Mouse (Mus musculus) intestine, embryonic 15.5 days (tissue): Measurements from ENCODE around the gene Rbm20. TPM values are rescaled to one million over a fixed set of nuclear protein-coding genes. Genes with fewer than 3 reads are reported as not detected.

Experiments used
- ATAC-seq: fragments of 200-750 bp; cut with Nextera tagmentation; 2 replicates; pipeline ENCODE4 v1.8.0; 2017; ENCODE audit warnings: moderate TSS enrichment, moderate library complexity
- H3K27ac ChIP-seq: fragments of 300-500 bp; sonication (generic); 2 replicates; pipeline ENCODE4 v1.5.1; 2015; ENCODE audit warnings: mild to moderate bottlenecking, inconsistent platforms
- H3K27me3 ChIP-seq: fragments of 300-500 bp; sonication (generic); replicated peaks from 2 replicates; pipeline ENCODE4 v1.6.1; 2015; ENCODE audit warnings: inconsistent platforms
- H3K36me3 ChIP-seq: fragments of 300-500 bp; sonication (generic); 2 replicates; pipeline ENCODE4 v1.6.1; 2015; ENCODE audit warnings: inconsistent platforms
- H3K4me1 ChIP-seq: fragments of 300-500 bp; sonication (generic); replicated peaks from 2 replicates; pipeline ENCODE4 v1.6.1; 2015; ENCODE audit warnings: inconsistent platforms
- H3K4me2 ChIP-seq: fragments of 300-500 bp; sonication (generic); replicated peaks from 2 replicates; pipeline ENCODE4 v1.6.1; 2015; ENCODE audit warnings: mild to moderate bottlenecking, inconsistent platforms
- H3K4me3 ChIP-seq: fragments of 300-500 bp; sonication (generic); replicated peaks from 2 replicates; pipeline ENCODE4 v1.5.1; 2015; ENCODE audit warnings: inconsistent platforms
- H3K9ac ChIP-seq: fragments of 300-500 bp; sonication (generic); 2 replicates; pipeline ENCODE4 v1.6.1; 2015; ENCODE audit warnings: inconsistent platforms
- H3K9me3 ChIP-seq: fragments of 300-500 bp; sonication (generic); 2 replicates; pipeline ENCODE4 v1.6.1; 2016; ENCODE audit warnings: inconsistent platforms
- WGBS: fragments of 180-500 bp; shearing (Covaris S2); methylation state at CpG from one replicate; pipeline ENCODE4 v1.1.7; 2015; 5-methylcytosine and 5-hydroxymethylcytosine counted together
- polyA plus RNA-seq: library from polyadenylated mRNA; unstranded; fragments of >200 nt; fragmentation: Nextera tagmentation; extraction: Ambion mirVana; gene quantifications from 2 replicates; pipeline ENCODE4 v1.2.1, GENCODE M21; 2015

Gene Rbm20
- polyA plus RNA-seq, result 0.77 and 0.80 TPM in 2 replicates

DNA sequence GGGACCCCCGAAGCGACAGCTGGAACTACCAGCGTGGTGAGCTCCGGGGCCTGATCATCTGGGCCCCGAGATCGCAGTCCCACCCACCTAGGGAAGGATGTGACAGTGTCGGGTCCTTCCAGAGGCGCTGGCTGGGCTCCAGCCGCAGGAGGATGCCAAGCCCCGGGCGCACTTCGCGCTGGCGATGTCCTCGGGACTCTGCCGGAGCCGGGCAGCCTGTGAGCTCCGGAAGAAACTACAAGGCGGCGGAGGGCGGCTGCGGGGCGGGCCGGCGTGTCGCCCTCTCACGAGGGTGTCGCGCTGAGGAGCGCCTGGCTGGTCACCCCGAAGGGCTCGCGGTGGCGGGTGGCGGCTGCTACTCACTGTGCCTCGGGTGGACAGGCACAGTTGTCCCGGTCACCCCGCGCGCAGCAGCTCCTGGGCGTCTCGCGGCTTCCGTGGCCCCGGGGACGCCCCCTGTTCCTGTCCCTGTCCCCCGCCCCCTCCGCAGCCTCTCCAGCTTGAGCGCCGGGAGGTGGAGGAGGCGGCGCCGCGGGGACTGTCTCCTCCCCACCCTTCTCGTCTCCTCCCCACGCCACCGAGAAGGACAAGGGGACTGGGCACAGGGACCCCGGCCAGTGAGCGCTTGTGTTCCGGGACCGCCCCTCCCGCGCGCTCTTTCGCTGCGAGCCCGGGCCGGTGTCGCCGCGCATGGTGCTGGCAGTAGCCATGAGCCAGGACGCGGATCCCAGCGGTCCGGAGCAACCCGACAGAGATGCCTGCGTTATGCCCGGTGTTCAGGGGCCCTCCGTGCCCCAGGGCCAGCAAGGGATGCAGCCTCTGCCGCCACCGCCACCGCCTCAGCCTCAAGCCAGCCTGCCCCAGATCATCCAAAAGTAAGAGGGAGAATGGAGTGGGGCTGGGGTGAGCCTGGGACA lies at the start of gene Rbm20:
Gene Rbm20 (plus strand): TSS at position 589 of the 917 bp plus-strand sequence.
- Histone ChIP-seq H3K4me1 (peaks cover 14% of the 10 kb centered on the region), H3K27ac (no peak within 1 kb of the TSS), H3K4me2 (peak within 1 kb of the TSS; percentile 100), H3K36me3 (no peaks in the 10 kb centered on the region), H3K9me3 (no peaks in the 10 kb centered on the region), H3K27me3 (peaks cover 47% of the 10 kb centered on the region), H3K4me3 (peak within 1 kb of the TSS; percentile 62), H3K9ac (peak within 1 kb of the TSS; percentile 44)
- under 1% methylated on average over 82 of the region's 82 CpGs for WGBS
- ATAC-seq, result peak; percentile 70

DNA sequence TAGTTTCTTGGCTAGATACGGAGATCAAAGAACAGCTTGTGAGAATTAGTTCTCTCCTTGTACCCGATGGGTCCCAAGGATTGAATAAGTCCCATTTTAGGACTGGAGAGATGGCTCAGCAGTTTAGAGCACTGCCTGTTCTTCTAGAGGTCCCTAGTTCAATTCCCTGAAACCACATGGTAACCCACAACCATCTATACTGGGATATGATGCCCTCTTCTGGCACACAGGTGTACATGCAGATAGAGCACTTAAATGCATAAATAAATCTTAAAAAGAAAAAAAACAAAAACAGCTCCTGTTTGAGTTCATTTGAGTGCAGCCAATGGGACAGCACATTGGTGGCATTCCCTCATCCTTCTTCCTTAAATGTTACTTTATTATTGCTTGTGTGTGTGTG lies 39.1 kb upstream of the Rbm20 start:
- no peak overlapping the region for H3K27ac ChIP-seq
- no peaks in the 10 kb centered on the region for H3K4me1 ChIP-seq
- no peak overlapping the region for H3K4me2 ChIP-seq
- WGBS, result 93% methylated on average over 2 of the region's 2 CpGs
- H3K4me3 ChIP-seq, result no peak overlapping the region
- no peaks in the 10 kb centered on the region for H3K27me3 ChIP-seq
- ATAC-seq, result no peak
- H3K36me3 ChIP-seq, result peaks cover 28% of the 10 kb centered on the region
- H3K9me3 ChIP-seq, result no peaks in the 10 kb centered on the region
- H3K9ac ChIP-seq, result no peak overlapping the region

DNA sequence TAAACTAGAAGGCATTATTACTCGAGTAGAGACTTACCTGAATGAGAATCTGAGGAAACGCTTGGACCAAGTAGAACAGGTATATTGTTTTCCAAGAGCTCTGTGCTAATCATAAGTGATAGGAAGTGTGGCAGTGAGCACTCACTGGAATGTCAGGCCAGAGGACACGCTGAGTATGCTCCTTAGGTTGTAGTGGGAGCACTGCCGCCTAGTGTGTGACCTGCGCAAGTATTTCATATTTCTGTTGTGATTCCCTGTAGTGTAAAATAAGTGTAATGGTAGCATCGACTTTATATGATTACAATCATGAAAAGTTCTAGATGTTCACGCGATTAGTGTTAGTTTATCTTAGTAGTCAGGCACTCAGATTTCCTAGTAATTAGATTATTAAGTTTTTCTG lies 38.4 kb upstream of the Rbm20 start:
- Histone ChIP-seq H3K9me3 (no peaks in the 10 kb centered on the region), H3K27ac (no peak overlapping the region), H3K4me1 (no peaks in the 10 kb centered on the region), H3K4me2 (no peak overlapping the region), H3K4me3 (no peak overlapping the region), H3K27me3 (no peaks in the 10 kb centered on the region), H3K9ac (no peak overlapping the region), H3K36me3 (peaks cover 28% of the 10 kb centered on the region)
- no peak for ATAC-seq
- WGBS, result 91% methylated on average over 8 of the region's 8 CpGs

DNA sequence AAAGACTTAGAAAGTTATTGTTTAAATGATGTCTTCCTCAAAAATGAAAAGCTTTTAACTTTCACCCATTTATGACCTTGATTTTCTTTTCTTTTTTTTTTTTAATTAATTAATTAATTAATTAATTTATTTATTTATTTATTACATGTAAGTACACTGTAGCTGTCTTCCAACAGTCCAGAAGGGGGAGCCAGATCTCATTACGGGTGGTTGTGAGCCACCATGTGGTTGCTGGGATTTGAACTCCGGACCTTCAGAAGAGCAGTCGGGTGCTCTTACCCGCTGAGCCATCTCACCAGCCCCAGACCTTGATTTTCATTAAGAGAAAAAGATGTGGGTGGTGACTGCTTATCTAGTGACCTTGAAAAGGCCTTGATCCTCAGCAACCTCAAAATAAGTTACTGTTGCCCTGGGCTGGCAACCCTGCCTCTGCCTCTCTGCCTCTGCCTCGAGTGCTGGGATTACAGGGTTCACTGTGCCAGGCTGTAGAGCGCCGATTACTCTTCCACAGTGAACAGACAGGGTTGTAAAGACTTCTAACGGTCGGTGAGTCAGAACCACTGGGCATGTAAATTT lies 33.0 kb upstream of the Rbm20 start:
- Histone ChIP-seq H3K27ac (no peak overlapping the region), H3K4me1 (0 out of 2 replicates have a peak, but pooled peaks cover 3% of the 10 kb centered on the region), H3K4me3 (no peak overlapping the region), H3K9ac (no peak overlapping the region), H3K27me3 (no peaks in the 10 kb centered on the region), H3K36me3 (peaks cover 42% of the 10 kb centered on the region), H3K4me2 (no peak overlapping the region), H3K9me3 (no peaks in the 10 kb centered on the region)
- no peak for ATAC-seq
- 90% methylated on average over 9 of the region's 9 CpGs for WGBS

DNA sequence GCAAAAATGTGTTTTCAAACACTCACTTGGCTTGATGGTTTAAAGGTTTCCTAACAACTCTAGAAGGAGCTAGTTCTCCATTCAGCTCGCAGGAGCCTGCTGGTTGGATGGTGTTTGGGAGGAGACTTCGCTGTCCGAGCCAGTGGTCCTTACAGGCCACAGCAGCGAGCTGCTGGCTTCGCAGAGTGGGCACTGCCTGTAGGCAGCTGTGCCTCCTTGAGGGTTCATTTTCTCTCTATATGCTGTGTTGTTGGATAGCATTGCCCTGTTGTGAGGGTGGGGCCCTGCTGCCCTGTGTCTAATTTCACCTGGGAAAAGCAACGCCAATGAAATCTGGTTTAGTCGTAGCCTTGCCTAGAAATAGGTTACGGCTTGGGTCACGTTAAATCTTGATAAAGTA lies 29.8 kb upstream of the Rbm20 start:
- Histone ChIP-seq H3K9me3 (no peaks in the 10 kb centered on the region), H3K4me2 (no peak overlapping the region), H3K36me3 (peaks cover 27% of the 10 kb centered on the region), H3K4me1 (peaks cover 12% of the 10 kb centered on the region), H3K4me3 (no peak overlapping the region), H3K27ac (no peak overlapping the region), H3K9ac (no peak overlapping the region), H3K27me3 (no peaks in the 10 kb centered on the region)
- WGBS, result 82% methylated on average over 9 of the region's 9 CpGs
- no peak for ATAC-seq

DNA sequence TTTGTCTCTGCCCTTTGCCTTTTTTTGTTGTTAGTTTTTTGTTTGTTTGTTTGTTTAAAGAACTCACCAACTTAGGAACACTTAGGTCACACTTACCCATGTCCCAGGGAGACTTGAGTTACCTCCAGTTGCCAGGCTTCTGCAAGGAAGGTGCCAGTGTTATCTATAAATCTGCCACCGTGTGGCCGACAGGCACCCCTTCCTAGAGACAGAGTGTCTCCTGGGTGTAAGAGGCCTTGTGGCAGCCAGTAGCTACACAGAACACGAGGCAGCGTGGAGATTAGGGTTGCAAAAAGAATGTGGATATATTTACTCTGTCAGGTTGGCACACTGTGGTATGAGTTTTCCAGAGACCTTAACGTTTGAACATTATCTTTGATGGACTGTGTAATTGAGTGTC lies 29.1 kb upstream of the Rbm20 start:
- no peaks in the 10 kb centered on the region for H3K9me3 ChIP-seq
- H3K4me2 ChIP-seq, result no peak overlapping the region
- no peak overlapping the region for H3K4me3 ChIP-seq
- H3K4me1 ChIP-seq, result peaks cover 15% of the 10 kb centered on the region
- WGBS, result 30% methylated on average over 5 of the region's 5 CpGs
- no peak overlapping the region for H3K27ac ChIP-seq
- 0 out of 2 replicates have a peak, but pooled peaks have one; percentile 8 for ATAC-seq
- no peak overlapping the region for H3K9ac ChIP-seq
- no peaks in the 10 kb centered on the region for H3K27me3 ChIP-seq
- peaks cover 27% of the 10 kb centered on the region for H3K36me3 ChIP-seq

DNA sequence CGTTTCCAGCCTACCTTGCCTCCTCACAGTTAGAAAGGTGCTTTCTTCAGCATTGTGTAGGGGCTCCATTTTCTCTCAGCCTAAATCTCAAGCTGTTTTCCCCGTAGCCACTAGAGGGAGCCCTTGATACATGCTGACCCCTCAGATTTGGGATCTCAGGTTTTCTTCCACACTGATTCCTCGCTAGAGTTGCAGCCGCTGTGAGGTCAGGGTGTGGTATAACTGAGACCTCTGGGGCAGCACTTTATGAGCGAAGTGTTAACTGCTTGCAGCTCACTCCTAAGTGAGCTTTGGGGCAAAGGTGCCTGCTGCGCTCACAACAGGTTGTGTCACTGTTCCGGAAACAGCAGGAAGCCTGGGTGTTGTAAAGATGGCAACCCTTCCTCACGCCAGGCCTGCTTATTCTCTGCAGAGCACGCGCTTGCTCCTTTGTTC lies 28.3 kb upstream of the Rbm20 start:
- 41% methylated on average over 10 of the region's 10 CpGs for WGBS
- no peaks in the 10 kb centered on the region for H3K9me3 ChIP-seq
- H3K36me3 ChIP-seq, result peaks cover 27% of the 10 kb centered on the region
- no peak overlapping the region for H3K9ac ChIP-seq
- peaks cover 16% of the 10 kb centered on the region for H3K4me1 ChIP-seq
- H3K4me2 ChIP-seq, result no peak overlapping the region
- no peak overlapping the region for H3K27ac ChIP-seq
- ATAC-seq, result peak; percentile 74
- no peak overlapping the region for H3K4me3 ChIP-seq
- H3K27me3 ChIP-seq, result no peaks in the 10 kb centered on the region

DNA sequence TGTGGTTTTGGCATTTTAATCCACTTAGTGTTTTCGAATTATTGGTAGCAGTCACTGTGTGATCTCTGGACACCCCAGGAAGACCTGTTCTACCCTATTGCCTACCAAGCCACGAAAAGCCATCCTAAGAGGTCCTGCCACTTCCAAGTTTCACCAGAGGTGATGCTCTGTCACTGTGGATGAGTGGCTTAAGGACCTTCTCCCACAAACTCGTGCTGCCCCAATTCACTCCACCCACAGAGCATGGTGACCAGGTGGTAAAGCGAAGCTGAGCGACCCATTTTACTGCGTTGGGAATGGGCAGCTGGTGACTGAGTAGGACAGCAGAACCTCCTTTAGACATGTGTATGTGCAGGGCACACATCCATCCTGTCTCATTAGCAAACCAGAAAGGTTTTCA lies 27.7 kb upstream of the Rbm20 start:
- Histone ChIP-seq H3K27me3 (no peaks in the 10 kb centered on the region), H3K4me1 (peaks cover 18% of the 10 kb centered on the region), H3K9me3 (no peaks in the 10 kb centered on the region), H3K36me3 (peaks cover 24% of the 10 kb centered on the region), H3K9ac (no peak overlapping the region), H3K27ac (no peak overlapping the region), H3K4me3 (no peak overlapping the region), H3K4me2 (no peak overlapping the region)
- 86% methylated on average over 6 of the region's 6 CpGs for whole genome bisulfite sequencing
- ATAC-seq, result no peak

DNA sequence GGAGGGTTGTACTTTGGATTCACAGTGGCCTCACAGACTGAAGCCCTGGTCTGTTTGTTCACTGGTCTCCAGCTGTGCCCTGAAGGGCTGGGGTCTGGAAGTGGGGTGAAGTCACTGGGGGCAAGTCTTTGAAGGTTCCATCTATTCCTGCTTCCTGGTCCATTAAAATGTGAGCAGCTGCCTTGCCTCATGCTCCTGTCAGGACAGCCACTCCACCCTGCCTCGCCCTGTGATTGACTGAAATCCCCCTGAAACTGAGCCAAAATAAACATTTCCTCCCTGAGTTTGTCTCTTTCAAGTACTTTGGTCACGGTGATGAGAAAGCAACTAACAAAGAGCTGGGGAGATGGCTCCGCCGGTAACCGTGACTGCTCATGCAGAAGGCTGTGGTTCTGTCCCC lies 27.3 kb upstream of the Rbm20 start:
- WGBS, result 35% methylated on average over 5 of the region's 5 CpGs
- H3K27ac ChIP-seq, result no peak overlapping the region
- H3K9ac ChIP-seq, result no peak overlapping the region
- no peaks in the 10 kb centered on the region for H3K27me3 ChIP-seq
- H3K36me3 ChIP-seq, result peaks cover 22% of the 10 kb centered on the region
- H3K9me3 ChIP-seq, result no peaks in the 10 kb centered on the region
- no peak overlapping the region for H3K4me2 ChIP-seq
- ATAC-seq, result no peak
- H3K4me3 ChIP-seq, result no peak overlapping the region
- H3K4me1 ChIP-seq, result peaks cover 18% of the 10 kb centered on the region

DNA sequence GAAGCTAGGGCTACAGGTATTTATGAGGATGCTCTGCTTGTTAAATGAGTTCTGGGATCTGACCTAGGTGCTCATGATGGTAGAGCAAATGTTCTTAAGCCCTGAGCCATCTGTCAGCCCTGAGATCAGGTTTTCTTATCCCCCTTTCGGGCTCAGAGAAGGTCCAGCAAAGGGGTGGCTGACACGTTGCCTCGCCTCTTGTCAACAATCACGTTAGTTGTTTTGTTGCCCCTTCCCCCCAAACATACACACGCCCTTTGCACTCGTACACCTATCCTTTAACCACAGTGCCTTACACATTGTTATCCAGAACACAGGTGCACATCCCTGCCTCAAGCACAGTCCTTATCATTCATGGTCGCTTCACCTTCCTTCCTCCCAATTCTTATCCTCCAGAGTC lies 26.2 kb upstream of the Rbm20 start:
- H3K9ac ChIP-seq, result no peak overlapping the region
- H3K27me3 ChIP-seq, result no peaks in the 10 kb centered on the region
- WGBS, result 81% methylated on average over 7 of the region's 7 CpGs
- H3K4me2 ChIP-seq, result no peak overlapping the region
- H3K36me3 ChIP-seq, result peaks cover 16% of the 10 kb centered on the region; the same call in 1 of the 2 replicates
- no peak overlapping the region for H3K27ac ChIP-seq
- no peak overlapping the region for H3K4me3 ChIP-seq
- ATAC-seq, result no peak
- peaks cover 18% of the 10 kb centered on the region for H3K4me1 ChIP-seq
- no peaks in the 10 kb centered on the region for H3K9me3 ChIP-seq

DNA sequence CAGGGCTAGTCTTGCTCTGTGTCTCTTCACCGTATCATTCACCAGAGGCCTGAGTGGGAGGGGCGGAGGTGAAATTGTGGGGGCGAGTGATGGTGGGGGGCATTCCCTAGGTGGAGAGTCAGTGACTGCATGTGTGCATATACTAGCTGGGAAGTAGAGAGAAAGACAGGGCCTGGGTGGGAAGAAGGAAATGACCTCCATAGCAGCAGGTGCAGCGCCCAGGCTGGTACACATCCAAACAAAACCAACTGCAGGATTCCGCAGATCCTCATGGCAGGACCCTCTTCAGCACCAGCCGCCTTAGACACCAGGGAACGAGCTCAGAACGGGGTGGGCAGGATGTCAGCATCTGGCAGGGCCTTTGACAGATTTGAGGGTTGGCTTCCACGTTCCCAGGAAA lies 24.8 kb upstream of the Rbm20 start:
- WGBS, result 69% methylated on average over 9 of the region's 9 CpGs
- Histone ChIP-seq H3K9ac (no peak overlapping the region), H3K27ac (no peak overlapping the region), H3K36me3 (0 out of 2 replicates have a peak, but pooled peaks cover 5% of the 10 kb centered on the region), H3K4me3 (no peak overlapping the region), H3K27me3 (no peaks in the 10 kb centered on the region), H3K4me1 (peaks cover 18% of the 10 kb centered on the region), H3K4me2 (no peak overlapping the region), H3K9me3 (no peaks in the 10 kb centered on the region)
- no peak for ATAC-seq

DNA sequence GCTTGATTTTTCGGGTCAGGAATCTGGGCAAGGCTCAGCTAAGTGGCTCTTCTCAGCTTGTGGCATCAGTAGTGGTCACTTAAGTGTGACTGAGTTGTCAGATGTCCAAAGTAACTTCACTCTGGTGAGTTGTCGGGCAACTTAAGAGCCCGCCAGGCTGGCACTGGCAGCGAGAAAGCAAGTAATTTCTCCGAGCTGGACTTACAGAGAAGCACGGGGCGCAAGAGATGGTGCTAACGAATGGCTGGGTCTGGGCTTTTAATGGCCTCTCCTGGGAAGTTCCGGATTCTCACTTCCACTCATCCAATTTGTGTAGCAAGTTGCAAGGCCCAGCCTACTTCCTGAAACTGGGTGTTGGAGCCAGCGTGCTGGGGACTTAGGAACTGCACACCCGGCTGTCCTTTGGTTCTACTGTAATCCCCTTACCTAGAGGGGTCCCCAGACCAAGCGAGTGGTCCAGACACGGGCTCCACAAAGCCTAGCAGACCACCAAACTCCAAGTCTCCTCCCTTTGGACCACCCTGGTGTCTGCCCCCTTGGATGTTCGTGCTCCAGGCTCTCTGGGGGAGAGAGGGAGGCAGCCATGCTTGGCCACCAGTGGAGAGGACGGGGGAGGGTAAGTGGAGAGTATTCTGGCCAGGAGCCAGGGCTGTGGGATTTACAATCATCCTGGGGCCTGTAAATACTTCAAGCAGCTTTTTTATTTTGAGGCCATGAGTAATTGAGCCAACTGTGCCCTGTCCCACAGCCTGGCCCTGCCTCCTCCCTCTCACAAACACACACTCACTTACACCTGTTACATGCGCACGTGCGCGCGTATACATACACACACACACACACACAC lies 23.3 kb upstream of the Rbm20 start:
- H3K4me1 ChIP-seq, result peaks cover 17% of the 10 kb centered on the region
- 0 out of 2 replicates have a peak overlapping the region, but pooled peaks have one; percentile 20 for H3K4me2 ChIP-seq
- WGBS, result 59% methylated on average over 20 of the region's 20 CpGs
- no peak overlapping the region for H3K9ac ChIP-seq
- H3K27ac ChIP-seq, result no peak overlapping the region
- H3K36me3 ChIP-seq, result 0 out of 2 replicates have a peak, but pooled peaks cover 2% of the 10 kb centered on the region
- peak; percentile 54 for ATAC-seq
- no peaks in the 10 kb centered on the region for H3K27me3 ChIP-seq
- H3K9me3 ChIP-seq, result no peaks in the 10 kb centered on the region
- H3K4me3 ChIP-seq, result no peak overlapping the region
